Mouse (Mus musculus) small intestine, adult 2 months (tissue): ENCODE data around the gene Mms19. TPM values are rescaled to one million over a fixed set of nuclear protein-coding genes. Genes with fewer than 3 reads are reported as not detected.

Experiments used
- H3K27ac ChIP-seq: fragments of 200-500 bp; 2 replicates; pipeline ENCODE4 v1.5.1; 2012; ENCODE audit warnings: low read depth, low read length, control low read depth, inconsistent platforms; ENCODE audit not compliant: insufficient read depth
- H3K27me3 ChIP-seq: fragments of 200-500 bp; 2 replicates; pipeline ENCODE4 v1.6.1; 2012; ENCODE audit warnings: mild to moderate bottlenecking, moderate library complexity, low read length, inconsistent platforms; ENCODE audit not compliant: control insufficient read depth, insufficient read depth
- H3K36me3 ChIP-seq: fragments of 200-500 bp; 2 replicates; pipeline ENCODE4 v1.6.1; 2012; ENCODE audit warnings: mild to moderate bottlenecking, low read length, control low read depth, inconsistent platforms; ENCODE audit not compliant: control insufficient read depth, insufficient read depth
- H3K4me1 ChIP-seq: fragments of 200-500 bp; 2 replicates; pipeline ENCODE4 v1.6.1; 2012; ENCODE audit warnings: low read length, inconsistent platforms, mixed read lengths; ENCODE audit not compliant: control insufficient read depth, insufficient read depth, insufficient read length
- H3K4me3 ChIP-seq: fragments of 200-500 bp; 2 replicates; pipeline ENCODE4 v1.5.1; 2012; ENCODE audit warnings: low read depth, mild to moderate bottlenecking, control low read depth, inconsistent platforms, low read length, moderate library complexity
- CTCF ChIP-seq: fragments of 200-500 bp; IDR thresholded peaks from 2 replicates; pipeline ENCODE4 v1.5.1; 2012; ENCODE audit warnings: low read depth, mild to moderate bottlenecking, control low read depth, inconsistent platforms, low read length, moderate library complexity, mixed read lengths; ENCODE audit not compliant: insufficient replicate concordance, insufficient read length; ENCODE audit errors: extremely low read depth
- POLR2A ChIP-seq: fragments of 200-500 bp; IDR thresholded peaks from 2 replicates; pipeline ENCODE4 v1.6.1; 2012; ENCODE audit warnings: low read depth, mild to moderate bottlenecking, control low read depth, inconsistent platforms, low read length, moderate library complexity
- WGBS: fragments of 180-500 bp; shearing (Covaris S2); methylation state at CpG from one replicate; pipeline ENCODE4 v1.1.7; 2018; 5-methylcytosine and 5-hydroxymethylcytosine counted together
- polyA plus RNA-seq: library from polyadenylated mRNA; depleted of rRNA; stranded (reverse); fragments of >200 nt; gene quantifications from 2 replicates; pipeline ENCODE4 v1.2.3, GENCODE M21; 2012

The Mms19 gene
- polyA plus RNA-seq, 1 experiment, result 33.0 TPM

DNA sequence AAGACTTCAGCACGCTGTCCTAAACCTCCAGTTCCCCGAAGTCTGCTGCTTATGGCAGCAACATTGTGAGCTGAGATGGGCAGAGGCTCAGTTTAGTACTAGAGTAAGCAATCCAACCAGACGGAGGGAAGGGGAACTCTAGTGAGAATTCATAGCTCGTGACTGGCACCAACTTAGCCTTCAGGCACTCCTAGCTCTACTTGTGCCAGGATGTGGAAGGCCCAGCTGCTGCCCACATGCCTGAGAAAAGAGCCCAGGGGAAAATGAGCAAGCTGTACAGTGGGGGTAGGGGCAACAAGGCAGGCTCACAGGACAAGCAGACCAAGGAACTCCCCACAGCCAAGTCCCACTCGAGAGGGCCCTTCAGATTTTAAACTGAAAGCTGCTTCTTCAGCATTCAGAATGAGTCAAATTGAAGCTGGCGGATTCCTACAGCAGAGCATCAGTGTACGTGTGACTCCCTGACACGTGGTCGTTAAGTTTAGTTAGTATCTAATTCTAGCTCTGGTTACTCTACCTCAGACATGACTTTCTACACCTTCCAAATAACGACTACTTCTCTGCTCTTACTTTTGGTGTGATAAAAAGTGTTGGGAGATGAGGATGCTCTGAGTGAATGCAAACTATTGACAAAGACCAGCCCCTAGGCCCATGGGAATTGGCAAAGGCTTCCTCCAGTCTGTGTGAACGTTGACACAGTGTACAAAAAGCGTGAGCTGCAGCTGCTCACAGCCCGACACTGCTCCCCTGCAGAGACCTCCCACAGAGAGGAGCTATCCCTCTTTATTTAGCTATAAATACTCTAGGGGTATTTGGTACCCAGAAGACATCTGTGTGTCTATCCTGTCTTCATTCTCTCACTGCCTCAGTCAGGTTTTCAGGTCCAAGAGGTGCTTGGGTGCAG is 6.8 kb downstream of the Mms19 start:
- Histone ChIP-seq H3K27me3 (no peaks in the 10 kb centered on the region), H3K4me1 (no peaks in the 10 kb centered on the region), H3K36me3 (no peaks in the 10 kb centered on the region; the same call in 1 of the 2 replicates), H3K27ac (no peak overlapping the region), H3K4me3 (no peak overlapping the region)
- WGBS, result 75% methylated on average over 13 of the region's 13 CpGs
- TF ChIP-seq POLR2A (no peak), CTCF (no peak)

DNA sequence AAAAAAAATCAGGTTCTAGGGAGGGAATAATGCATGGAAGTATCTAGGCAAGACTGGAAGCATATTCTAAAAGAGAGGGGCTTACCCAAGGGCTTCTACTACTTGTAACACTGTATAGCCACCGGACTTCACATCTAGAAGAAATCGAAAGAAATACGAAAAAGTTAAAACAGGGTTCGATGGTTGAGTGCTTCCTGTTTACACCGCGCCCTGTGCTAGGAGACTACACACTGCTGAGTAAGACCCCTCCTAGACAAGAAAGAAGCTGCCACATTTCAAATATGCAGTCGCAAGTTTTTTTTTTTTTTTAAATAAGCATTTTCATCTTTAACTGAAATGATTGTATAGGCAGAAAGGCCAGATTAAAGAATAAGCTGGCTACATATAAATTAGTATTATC is 11.3 kb downstream of the Mms19 start:
- no peak overlapping the region for H3K27ac ChIP-seq
- peaks cover 32% of the 10 kb centered on the region for H3K36me3 ChIP-seq
- no peaks in the 10 kb centered on the region for H3K4me1 ChIP-seq
- no peak for TF ChIP-seq POLR2A
- TF ChIP-seq CTCF, result no peak
- no peak overlapping the region for H3K4me3 ChIP-seq
- 84% methylated on average over 7 of the region's 7 CpGs for WGBS
- H3K27me3 ChIP-seq, result no peaks in the 10 kb centered on the region

DNA sequence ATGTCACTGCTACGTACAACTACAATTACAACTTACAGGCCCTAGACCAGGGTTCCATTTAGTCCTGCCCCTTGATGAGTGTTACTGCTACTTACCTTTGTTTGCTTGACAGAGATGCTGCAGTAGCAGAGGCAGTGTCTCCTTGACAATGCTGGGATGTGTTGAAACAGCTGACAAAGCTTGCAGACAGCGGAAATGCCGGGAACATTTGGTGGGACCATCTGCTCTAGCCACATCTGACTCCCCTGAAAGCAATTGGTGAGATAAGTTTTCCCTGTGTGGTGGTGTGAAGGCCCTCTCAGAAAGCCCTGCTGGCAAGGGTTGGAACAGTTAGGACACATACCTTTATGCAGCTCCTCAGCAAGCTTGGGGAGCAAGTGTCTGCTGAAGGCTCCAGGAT is 27.4 kb downstream of the Mms19 start:
- Histone ChIP-seq H3K4me3 (no peak overlapping the region), H3K36me3 (peaks cover 61% of the 10 kb centered on the region), H3K27me3 (no peaks in the 10 kb centered on the region), H3K27ac (no peak overlapping the region), H3K4me1 (no peaks in the 10 kb centered on the region)
- WGBS, result 91% methylated on average over 3 of the region's 3 CpGs
- TF ChIP-seq CTCF (no peak), POLR2A (no peak)

DNA sequence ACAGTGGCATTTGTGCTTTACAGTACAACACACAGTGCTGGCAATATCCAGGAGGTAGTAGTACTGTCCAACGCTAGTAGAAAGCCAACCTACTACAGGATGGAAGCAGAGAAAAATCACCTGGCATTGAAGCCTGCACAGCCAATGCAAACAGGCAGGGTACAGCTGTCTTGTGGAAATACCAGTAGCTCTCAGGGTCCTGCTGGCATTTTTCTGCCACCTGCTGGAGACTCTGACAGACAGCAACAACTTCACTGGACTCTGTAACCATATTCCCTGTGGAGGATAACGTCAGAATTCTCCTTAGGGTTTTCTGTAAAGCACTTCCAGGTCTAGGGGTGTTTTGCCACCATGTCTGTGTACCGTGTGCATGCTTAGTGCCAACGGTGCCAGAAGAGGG is 28.7 kb downstream of the Mms19 start:
- no peak overlapping the region for H3K27ac ChIP-seq
- TF ChIP-seq CTCF, result peak; percentile 35; the same call in 1 of the 2 replicates
- TF ChIP-seq POLR2A, result no peak
- H3K4me3 ChIP-seq, result no peak overlapping the region
- 73% methylated on average over 4 of the region's 4 CpGs for WGBS
- H3K36me3 ChIP-seq, result peaks cover 65% of the 10 kb centered on the region
- H3K4me1 ChIP-seq, result no peaks in the 10 kb centered on the region
- H3K27me3 ChIP-seq, result no peaks in the 10 kb centered on the region

DNA sequence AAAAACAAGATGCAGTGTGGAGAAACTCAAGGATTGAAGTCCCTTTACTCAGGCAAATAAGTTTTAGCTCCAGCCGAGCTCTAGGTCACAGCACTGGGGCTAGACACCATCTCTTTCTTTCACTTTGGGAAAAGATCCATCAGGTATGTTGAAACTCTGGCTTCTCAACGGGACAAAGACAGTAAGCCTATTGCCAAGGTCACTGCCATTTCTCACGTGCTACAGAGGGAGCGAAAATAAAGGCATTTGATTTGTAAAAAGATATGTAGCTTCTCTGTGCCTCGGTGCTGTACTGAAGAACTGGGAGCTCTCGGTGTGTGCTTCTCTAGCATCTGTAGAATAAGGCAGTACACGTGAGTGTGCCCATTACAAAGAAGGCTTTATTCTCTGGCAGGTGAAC is 37.1 kb downstream of the Mms19 start:
- Histone ChIP-seq H3K36me3 (peaks cover 73% of the 10 kb centered on the region), H3K27me3 (no peaks in the 10 kb centered on the region), H3K4me3 (no peak overlapping the region), H3K4me1 (no peaks in the 10 kb centered on the region), H3K27ac (no peak overlapping the region)
- TF ChIP-seq POLR2A (no peak), CTCF (no peak)
- WGBS, result 82% methylated on average over 7 of the region's 7 CpGs

GRCm38 (mm10) chr19:41938539-41938938 is 42.4 kb downstream of the Mms19 start:
- 89% methylated on average over 5 of the region's 5 CpGs for WGBS
- no peak for TF ChIP-seq CTCF
- no peak for TF ChIP-seq POLR2A
- H3K4me3 ChIP-seq, result no peak overlapping the region
- H3K36me3 ChIP-seq, result peaks cover 28% of the 10 kb centered on the region
- H3K27me3 ChIP-seq, result no peaks in the 10 kb centered on the region
- H3K4me1 ChIP-seq, result no peaks in the 10 kb centered on the region; the same call in 1 of the 2 replicates
- H3K27ac ChIP-seq, result no peak overlapping the region

DNA sequence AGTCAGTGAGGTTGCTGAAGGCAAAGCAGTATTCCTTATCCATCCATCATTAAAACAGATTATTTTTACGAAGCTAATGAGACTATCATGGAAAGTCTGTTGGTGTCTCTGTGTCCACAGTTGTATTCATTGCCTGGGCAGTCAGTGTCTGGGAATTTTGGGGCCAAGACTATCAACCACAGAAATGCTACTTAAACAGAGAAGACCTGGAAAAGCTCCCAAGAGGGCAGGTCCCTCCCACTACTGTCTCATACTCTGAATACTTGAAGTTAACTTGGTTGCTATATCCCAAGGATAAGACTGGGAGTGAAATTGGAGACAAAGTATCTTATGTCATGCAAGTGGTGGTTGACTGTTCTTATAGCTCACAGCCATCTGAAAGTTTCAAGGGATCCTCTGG is 45.0 kb downstream of the Mms19 start:
- Histone ChIP-seq H3K4me3 (no peak overlapping the region), H3K27me3 (no peaks in the 10 kb centered on the region), H3K27ac (no peak overlapping the region), H3K4me1 (no peaks in the 10 kb centered on the region; the same call in 1 of the 2 replicates), H3K36me3 (peaks cover 11% of the 10 kb centered on the region)
- WGBS, result 79% methylated on average over 1 of the region's 1 CpGs
- no peak for TF ChIP-seq CTCF
- no peak for TF ChIP-seq POLR2A
